Mouse (Mus musculus) cerebellum, adult (tissue): ENCODE measurements around the gene BC048671.

Experiments used
- ATAC-seq: cut with Nextera tagmentation; 2 replicates; pipeline ENCODE4 v1.9.2; 2017; ENCODE audit warnings: mild to moderate bottlenecking, moderate library complexity, mixed read lengths; ENCODE audit not compliant: insufficient number of reproducible peaks, low FRiP score, low TSS enrichment

Gene BC048671

GRCm38 (mm10) chr6:90300919-90301318, at the start of gene BC048671:
Gene BC048671 (plus strand): TSS chr6:90301219.
- ATAC-seq = no peak

GRCm38 (mm10) chr6:90288265-90288664, 12.8 kb upstream of the BC048671 start:
- no peak for ATAC-seq

- no peak for ATAC-seq
These were observed 5.4 kb downstream of the BC048671 start for GRCm38 (mm10) chr6:90306315-90306975.

- ATAC-seq = no peak
These were observed 8.1 kb downstream of the BC048671 start for GRCm38 (mm10) chr6:90308839-90309778.

- no peak for ATAC-seq
These were observed 14.9 kb downstream of the BC048671 start for GRCm38 (mm10) chr6:90315961-90316360.

GRCm38 (mm10) chr6:90317510-90318258, 16.7 kb downstream of the BC048671 start:
- no peak for ATAC-seq

- ATAC-seq = no peak
These were observed 18.0 kb downstream of the BC048671 start for GRCm38 (mm10) chr6:90319019-90319418.

- no peak for ATAC-seq
These were observed 18.6 kb downstream of the BC048671 start for GRCm38 (mm10) chr6:90319475-90320191.

GRCm38 (mm10) chr6:90320429-90320828, 19.4 kb downstream of the BC048671 start:
- ATAC-seq = no peak

GRCm38 (mm10) chr6:90321811-90322210, 20.8 kb downstream of the BC048671 start:
- no peak for ATAC-seq

GRCm38 (mm10) chr6:90324026-90324425, 23.0 kb downstream of the BC048671 start:
- ATAC-seq = no peak

- ATAC-seq = no peak
These were observed 23.4 kb downstream of the BC048671 start for GRCm38 (mm10) chr6:90324463-90324862.

- no peak for ATAC-seq
These were observed 24.0 kb downstream of the BC048671 start, which contains the start of gene Chst13 for GRCm38 (mm10) chr6:90324991-90325390. Gene Chst13 (minus strand): TSS chr6:90325185.

- ATAC-seq = no peak
These were observed 26.7 kb downstream of the BC048671 start for GRCm38 (mm10) chr6:90327670-90328069.

- ATAC-seq = peak; percentile 78
These were observed 28.9 kb downstream of the BC048671 start for GRCm38 (mm10) chr6:90329953-90330352.

- ATAC-seq = no peak
These were observed 31.8 kb downstream of the BC048671 start, which contains the start of gene Uroc1 for GRCm38 (mm10) chr6:90332561-90333425. Gene Uroc1 (plus strand): TSS chr6:90333284.

GRCm38 (mm10) chr6:90334244-90334643, 33.2 kb downstream of the BC048671 start:
- no peak for ATAC-seq

- peak; percentile 68 for ATAC-seq
These were observed 41.3 kb downstream of the BC048671 start for GRCm38 (mm10) chr6:90342343-90342742.

- no peak for ATAC-seq
These were observed 46.2 kb downstream of the BC048671 start for GRCm38 (mm10) chr6:90347183-90347582.
